Mouse (Mus musculus) CD4-positive, CD25-positive, alpha-beta regulatory T cell (primary cell): ENCODE measurements around the gene Ube2t. TPM values are rescaled to one million over a fixed set of nuclear protein-coding genes. Genes with fewer than 3 reads are reported as not detected.

Experiments
- polyA plus RNA-seq: library from polyadenylated mRNA; unstranded; fragments of 100-300 nt; shearing (Covaris generic); gene quantifications from one replicate; pipeline ENCODE4 v1.2.1, GENCODE M21; 2017

Ube2t gene
- 7.4 TPM for polyA plus RNA-seq

DNA sequence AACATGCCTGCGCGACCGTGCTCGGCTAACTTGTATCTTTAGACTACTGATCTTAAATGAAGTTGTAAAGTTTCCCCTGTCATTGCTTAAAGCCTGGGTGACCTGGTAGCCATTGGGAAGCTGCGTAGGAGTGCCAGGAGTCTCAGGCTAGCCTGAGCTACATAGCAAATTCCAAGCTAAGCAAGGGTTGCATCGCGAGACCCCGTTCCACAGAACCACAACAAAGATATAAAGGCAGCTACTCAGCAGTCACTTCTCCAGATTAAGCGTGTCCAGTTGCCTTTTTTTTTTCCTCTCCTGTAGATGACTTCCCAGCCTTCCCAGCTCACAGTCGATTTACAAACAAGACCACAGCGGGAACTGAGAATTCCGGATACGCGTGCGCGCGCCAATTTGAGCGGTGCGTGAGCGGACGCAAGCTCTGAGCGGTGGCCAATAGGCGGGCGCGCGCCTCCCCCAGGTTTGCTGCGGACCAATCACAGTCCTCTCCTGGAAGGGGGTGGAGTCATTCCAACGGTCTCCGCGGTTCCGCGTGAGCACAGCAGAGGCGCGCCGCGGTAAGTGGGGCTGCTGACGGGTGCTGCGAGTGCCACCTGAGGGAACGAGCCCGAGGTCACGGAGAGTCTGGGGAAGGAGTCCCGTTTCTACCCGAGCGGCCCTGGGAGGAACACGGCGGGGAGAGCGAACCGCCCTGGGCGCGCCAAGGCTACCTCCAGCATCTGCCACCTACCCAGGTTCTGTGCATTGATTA lies at the start of gene Ube2t:
Gene Ube2t (plus strand): TSS at position 513 of the 751 bp plus-strand sequence.

DNA sequence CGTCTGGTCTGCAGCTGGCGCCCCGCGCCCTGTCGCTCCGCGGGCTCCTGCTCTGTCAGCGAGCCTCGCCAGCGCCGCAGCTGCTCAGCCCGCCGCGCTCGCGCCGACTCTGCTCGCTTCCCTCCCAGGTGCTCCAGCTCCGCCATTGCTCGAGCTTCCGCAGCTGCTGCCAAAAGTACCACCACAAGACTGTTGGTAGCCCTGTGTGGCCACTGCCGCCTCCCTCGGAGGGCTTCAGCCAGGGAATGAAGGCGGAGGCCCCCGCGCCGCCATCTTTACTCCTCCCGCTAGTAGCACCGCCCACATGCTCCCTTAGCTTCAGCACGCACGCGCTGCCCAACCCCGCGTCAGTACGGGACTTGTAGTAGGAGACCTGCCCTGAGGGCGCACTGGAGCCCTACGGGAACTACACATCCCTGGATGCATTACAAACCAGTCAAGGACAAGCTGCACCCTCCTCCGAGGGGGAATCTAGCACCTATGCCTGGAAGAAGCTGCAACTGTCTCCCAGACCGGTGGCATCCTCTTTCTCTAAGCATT lies 6.7 kb upstream of the Ube2t start, which contains the start of gene Ppp1r12b:
Gene Ppp1r12b (minus strand): TSS at position 306 of the 540 bp plus-strand sequence.

Other genes with a start within 250 kb of the Ube2t start
- gene Ppp1r12b, start 6.6 kb upstream of the Ube2t start, polyA plus RNA-seq, result 9.8 TPM
- gene Lgr6, start 142.7 kb downstream of the Ube2t start, polyA plus RNA-seq, result 0.12 TPM
- 227 TPM for gene Ptpn7, start 170.1 kb downstream of the Ube2t start, polyA plus RNA-seq
- gene Arl8a, start 184.3 kb downstream of the Ube2t start, polyA plus RNA-seq, result 71.2 TPM
- gene Gpr37l1, start 205.1 kb downstream of the Ube2t start, polyA plus RNA-seq, result 0.11 TPM